Mouse (Mus musculus): ENCODE data around the gene Clmn. TPM values are rescaled to one million over a fixed set of nuclear protein-coding genes. Genes with fewer than 3 reads are reported as not detected.
"Not testable (repeated sequence)": the region's sequence is repeated elsewhere in the genome, so short reads cannot be mapped to it uniquely, and the experiment has no call there.

Clmn gene
- polyA plus RNA-seq, 1 experiment from 2014 or later, result 1.2 TPM

- Histone ChIP-seq H3K4me1 (peaks cover 70% of the 10 kb centered on the region), H3K9me3 (no peaks in the 10 kb centered on the region), H3K4me3 (no peak overlapping the region), H3K4me2 (replicated peaks) (no peak overlapping the region), H3K36me3 (no peaks in the 10 kb centered on the region), H3K27me3 (no peaks in the 10 kb centered on the region), H3K9ac (replicated peaks) (no peak overlapping the region), H3K27ac (replicated peaks) (no peak overlapping the region)
- ATAC-seq (replicated peaks), result no peak
- 82% methylated on average over 6 of the region's 6 CpGs for WGBS
These were observed 122.6 kb downstream of the Clmn start for GRCm38 (mm10) chr12:104742247-104742646.

DNA sequence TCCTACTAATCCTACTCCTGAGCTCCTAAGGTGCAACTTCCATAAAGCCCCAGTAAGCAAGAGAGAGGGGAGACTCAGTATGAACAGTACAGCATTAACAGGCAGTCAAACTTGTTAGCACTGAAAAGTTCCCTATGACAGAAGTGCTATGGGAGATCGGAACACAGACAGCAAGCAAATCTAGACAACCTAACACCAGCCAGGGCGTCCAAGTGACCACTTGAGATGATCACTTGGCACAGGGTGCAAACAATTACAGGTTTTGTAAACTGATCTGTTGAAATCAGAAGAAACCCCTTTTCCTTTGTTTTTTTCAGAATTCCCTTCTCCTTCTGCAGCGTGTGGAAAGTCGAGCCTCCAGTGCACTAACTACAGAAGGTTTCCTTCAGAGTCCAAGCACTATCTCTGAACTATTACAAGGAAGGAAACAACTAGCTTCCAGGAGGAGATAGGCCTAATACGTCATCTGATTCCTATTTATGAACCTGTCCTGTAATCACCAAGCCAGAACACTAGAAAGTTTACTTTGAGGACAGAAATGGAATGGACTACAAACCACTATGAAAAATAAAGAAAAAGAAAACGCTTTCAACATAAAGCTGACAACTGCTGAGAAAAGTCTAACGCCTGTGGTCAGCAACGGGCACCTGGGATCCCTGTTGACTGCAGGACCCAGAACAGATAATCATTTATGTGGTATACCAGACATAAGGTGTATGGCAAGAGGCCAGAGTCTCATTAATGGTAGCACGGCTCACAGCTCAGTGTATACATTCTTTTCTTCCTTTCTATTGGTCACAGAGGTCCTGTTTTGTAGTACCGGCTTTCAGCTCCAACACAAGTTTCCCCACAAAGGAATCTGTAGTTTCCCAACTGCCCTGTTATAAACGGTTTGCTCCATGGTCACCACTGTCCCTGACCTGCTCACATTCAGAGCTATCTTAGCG is 123.8 kb downstream of the Clmn start:
- 39% methylated on average over 12 of the region's 12 CpGs for WGBS
- Histone ChIP-seq H3K4me3 (no peak overlapping the region), H3K36me3 (no peaks in the 10 kb centered on the region), H3K4me1 (peaks cover 80% of the 10 kb centered on the region), H3K9ac (replicated peaks) (no peak overlapping the region), H3K27me3 (no peaks in the 10 kb centered on the region), H3K4me2 (replicated peaks) (no peak overlapping the region), H3K9me3 (no peaks in the 10 kb centered on the region), H3K27ac (replicated peaks) (no peak overlapping the region)
- no peak for ATAC-seq (replicated peaks)

DNA sequence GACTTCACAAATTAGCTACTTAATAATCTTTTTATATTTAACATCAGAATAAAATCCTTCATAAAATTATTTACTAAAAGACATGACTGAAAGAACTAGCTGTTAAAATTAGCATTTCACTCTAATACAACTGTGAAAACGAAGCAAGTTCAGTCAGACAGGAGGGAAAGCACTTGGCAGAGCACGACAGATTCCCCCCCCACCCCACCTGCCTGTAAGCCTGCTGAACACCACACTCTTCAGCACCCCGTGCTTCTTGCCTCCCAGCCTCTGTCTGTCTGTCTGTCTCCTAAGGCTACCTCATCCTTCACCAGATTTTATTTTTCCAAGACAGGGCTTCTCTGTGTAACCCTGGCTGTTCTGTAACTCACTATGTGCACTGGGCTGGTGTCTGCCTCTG is 125.9 kb downstream of the Clmn start:
- WGBS, result 19% methylated on average over 3 of the region's 3 CpGs
- H3K4me3 ChIP-seq, result no peak overlapping the region
- 0 out of 2 replicates have a peak overlapping the region, but pooled peaks have one; percentile 21 for H3K27ac ChIP-seq (replicated peaks)
- no peaks in the 10 kb centered on the region for H3K9me3 ChIP-seq
- peaks cover 82% of the 10 kb centered on the region for H3K4me1 ChIP-seq
- 0 out of 2 replicates have a peak, but pooled peaks have one; percentile 18 for ATAC-seq (replicated peaks)
- no peak overlapping the region for H3K4me2 ChIP-seq (replicated peaks)
- no peaks in the 10 kb centered on the region for H3K27me3 ChIP-seq
- no peaks in the 10 kb centered on the region for H3K36me3 ChIP-seq
- H3K9ac ChIP-seq (replicated peaks), result no peak overlapping the region

GRCm38 (mm10) chr12:104738446-104738845 is 126.4 kb downstream of the Clmn start:
- Histone ChIP-seq H3K36me3 (no peaks in the 10 kb centered on the region), H3K9me3 (no peaks in the 10 kb centered on the region), H3K9ac (replicated peaks) (no peak overlapping the region), H3K27me3 (no peaks in the 10 kb centered on the region), H3K27ac (replicated peaks) (no peak overlapping the region), H3K4me1 (peaks cover 79% of the 10 kb centered on the region), H3K4me2 (replicated peaks) (no peak overlapping the region), H3K4me3 (no peak overlapping the region)
- ATAC-seq (replicated peaks), result no peak
- 59% methylated on average over 9 of the region's 9 CpGs for WGBS

DNA sequence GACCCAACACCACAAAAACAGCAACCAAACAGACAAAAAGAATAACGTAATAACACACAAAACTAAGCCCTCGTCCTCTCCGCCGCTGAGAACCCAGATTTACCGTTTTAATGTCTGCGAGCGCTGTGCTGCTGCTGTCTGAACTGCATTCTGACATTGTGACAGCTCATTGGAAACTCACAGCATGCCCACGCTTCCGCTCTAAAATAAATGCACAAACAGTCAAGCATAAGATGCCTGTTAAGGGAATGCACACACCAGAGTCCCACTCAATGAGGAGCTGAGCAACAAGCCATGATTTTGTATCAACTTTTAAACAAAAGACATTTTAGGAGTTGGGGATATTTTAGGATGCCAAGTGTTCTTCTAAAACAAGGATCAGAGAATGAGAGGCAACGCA is 127.2 kb downstream of the Clmn start:
- peaks cover 74% of the 10 kb centered on the region for H3K4me1 ChIP-seq
- no peak overlapping the region for H3K9ac ChIP-seq (replicated peaks)

GRCm38 (mm10) chr12:104735993-104736395 is 128.9 kb downstream of the Clmn start:
- no peak overlapping the region for H3K9ac ChIP-seq (replicated peaks)
- ATAC-seq (replicated peaks), result no peak
- peaks cover 66% of the 10 kb centered on the region for H3K4me1 ChIP-seq

More for the DNA sequence above, 127.2 kb downstream of the Clmn start:
- 0 out of 2 replicates have a peak overlapping the region, but pooled peaks have one; percentile 6 for H3K27ac ChIP-seq (replicated peaks)
- no peaks in the 10 kb centered on the region for H3K9me3 ChIP-seq
- H3K27me3 ChIP-seq, result no peaks in the 10 kb centered on the region
- no peaks in the 10 kb centered on the region for H3K36me3 ChIP-seq
- no peak overlapping the region for H3K4me3 ChIP-seq
- H3K4me2 ChIP-seq (replicated peaks), result no peak overlapping the region
- 37% methylated on average over 10 of the region's 10 CpGs for WGBS
- no peak for ATAC-seq (replicated peaks)

DNA sequence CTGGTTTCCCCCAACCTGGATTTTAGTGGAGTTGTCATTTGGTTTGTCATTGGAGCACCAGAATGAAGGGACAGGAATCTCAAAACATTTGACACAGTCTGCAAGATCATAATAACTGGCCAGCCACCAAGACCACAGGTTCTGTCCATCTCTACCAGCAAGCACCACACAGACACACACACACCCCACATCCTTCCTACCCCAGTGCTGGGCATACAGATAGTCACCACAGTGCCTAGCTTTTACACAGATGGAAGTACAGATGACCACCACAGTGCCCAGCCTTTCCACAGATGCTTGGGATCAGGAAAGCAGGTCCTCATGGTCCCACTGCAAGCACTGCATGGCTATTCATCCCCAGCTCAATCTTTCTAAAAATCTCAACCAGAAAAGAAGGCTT is 131.7 kb downstream of the Clmn start:
- Histone ChIP-seq H3K9me3 (no peaks in the 10 kb centered on the region), H3K36me3 (peaks cover 30% of the 10 kb centered on the region), H3K27me3 (no peaks in the 10 kb centered on the region), H3K4me1 (peaks cover 42% of the 10 kb centered on the region), H3K9ac (replicated peaks) (no peak overlapping the region), H3K4me3 (no peak overlapping the region), H3K4me2 (replicated peaks) (no peak overlapping the region), H3K27ac (replicated peaks) (no peak overlapping the region)
- no peak for ATAC-seq (replicated peaks)

More at GRCm38 (mm10) chr12:104735993-104736395, 128.9 kb downstream of the Clmn start:
- Histone ChIP-seq H3K9me3 (no peaks in the 10 kb centered on the region), H3K4me2 (replicated peaks) (no peak overlapping the region), H3K4me3 (no peak overlapping the region), H3K36me3 (peaks cover 4% of the 10 kb centered on the region), H3K27me3 (no peaks in the 10 kb centered on the region), H3K27ac (replicated peaks) (no peak overlapping the region)
- 8% methylated on average over 3 of the region's 3 CpGs for WGBS

DNA sequence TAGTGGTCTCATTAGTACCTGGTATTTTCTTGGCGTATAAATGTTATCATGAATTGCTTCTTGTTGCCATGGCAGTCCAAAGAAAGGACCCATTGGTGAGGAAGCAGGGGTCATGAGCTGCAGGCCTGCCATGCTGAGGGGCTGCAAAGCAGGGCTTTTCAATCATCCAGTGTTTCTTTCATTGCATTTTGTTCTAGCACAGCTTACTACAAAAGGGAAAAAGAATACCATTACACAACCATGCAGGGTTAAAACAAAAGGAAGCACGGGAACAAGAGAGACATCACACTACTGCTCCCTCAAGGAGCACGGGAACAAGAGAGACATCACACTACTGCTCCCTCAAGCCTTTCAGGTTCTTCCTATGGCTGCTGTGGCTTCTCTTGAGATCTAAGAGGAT is 133.1 kb downstream of the Clmn start:
- no peak overlapping the region for H3K4me3 ChIP-seq
- peak; percentile 48; the same call in 1 of the 2 replicates for ATAC-seq (replicated peaks)
- no peak overlapping the region for H3K9ac ChIP-seq (replicated peaks)
- H3K4me2 ChIP-seq (replicated peaks), result no peak overlapping the region
- H3K27me3 ChIP-seq, result no peaks in the 10 kb centered on the region
- peaks cover 28% of the 10 kb centered on the region for H3K4me1 ChIP-seq
- H3K36me3 ChIP-seq, result peaks cover 42% of the 10 kb centered on the region
- H3K27ac ChIP-seq (replicated peaks), result peak overlapping the region; percentile 35
- 7% methylated on average over 3 of the region's 3 CpGs for WGBS
- no peaks in the 10 kb centered on the region for H3K9me3 ChIP-seq

GRCm38 (mm10) chr12:104726436-104726835 is 138.4 kb downstream of the Clmn start:
- H3K27ac ChIP-seq (replicated peaks); ATAC-seq (replicated peaks); H3K4me1 ChIP-seq; H3K9me3 ChIP-seq; H3K4me3 ChIP-seq; H3K9ac ChIP-seq (replicated peaks); H3K4me2 ChIP-seq (replicated peaks); H3K27me3 ChIP-seq: not testable (repeated sequence)
- 76% methylated on average over 2 of the region's 2 CpGs for WGBS
- H3K36me3 ChIP-seq, result peaks cover 78% of the 10 kb centered on the region

DNA sequence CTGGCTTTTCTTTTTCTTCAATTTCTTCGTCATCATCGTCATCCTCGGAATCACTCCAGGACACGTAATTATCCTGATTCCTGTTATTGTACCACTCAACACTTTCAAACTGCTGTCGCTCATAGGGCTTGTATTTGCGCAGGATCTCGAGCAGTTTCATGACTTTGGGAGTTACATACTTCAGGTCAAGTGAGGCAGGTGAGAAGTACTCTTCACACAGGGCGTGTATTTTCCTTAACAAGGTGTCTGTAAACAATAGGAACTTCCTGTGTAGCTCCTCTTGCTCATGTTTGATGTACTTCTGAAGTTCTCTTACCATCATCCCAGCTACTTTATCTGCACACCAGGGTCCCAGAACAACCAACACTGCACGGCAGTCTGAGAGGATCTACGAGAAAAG is 142.8 kb downstream of the Clmn start:
- Histone ChIP-seq H3K9ac (replicated peaks) (no peak overlapping the region), H3K27me3 (no peaks in the 10 kb centered on the region), H3K4me1 (peaks cover 9% of the 10 kb centered on the region), H3K36me3 (peaks cover 45% of the 10 kb centered on the region), H3K9me3 (no peaks in the 10 kb centered on the region), H3K4me3 (no peak overlapping the region), H3K4me2 (replicated peaks) (no peak overlapping the region), H3K27ac (replicated peaks) (no peak overlapping the region)
- no peak for ATAC-seq (replicated peaks)
- WGBS, result 96% methylated on average over 10 of the region's 10 CpGs

DNA sequence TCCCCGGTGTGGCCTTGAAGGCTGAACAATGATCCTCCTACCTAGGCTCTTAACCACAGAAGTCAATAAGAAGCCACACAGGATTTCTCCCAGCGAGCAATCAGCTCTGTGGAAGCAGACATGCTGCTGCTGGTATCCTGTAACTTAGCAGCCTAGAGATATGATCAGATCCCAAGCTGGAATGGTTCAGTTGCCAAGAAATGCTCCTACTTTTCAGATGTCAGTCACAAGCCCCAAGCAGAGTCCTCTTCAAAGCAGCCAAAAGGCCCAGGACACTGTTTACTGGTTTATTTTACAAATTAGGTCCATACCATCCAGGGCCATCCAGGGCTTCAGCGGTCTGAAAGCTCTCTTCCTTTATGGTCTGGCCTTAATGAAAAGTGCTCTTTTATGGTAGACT is 143.9 kb downstream of the Clmn start:
- no peak for ATAC-seq (replicated peaks)
- WGBS, result 88% methylated on average over 3 of the region's 3 CpGs
- Histone ChIP-seq H3K9ac (replicated peaks) (no peak overlapping the region), H3K4me1 (peaks cover 14% of the 10 kb centered on the region), H3K4me3 (no peak overlapping the region), H3K9me3 (no peaks in the 10 kb centered on the region), H3K27ac (replicated peaks) (no peak overlapping the region), H3K4me2 (replicated peaks) (no peak overlapping the region), H3K36me3 (peaks cover 38% of the 10 kb centered on the region), H3K27me3 (no peaks in the 10 kb centered on the region)

GRCm38 (mm10) chr12:104718956-104719355 is 145.9 kb downstream of the Clmn start:
- no peak overlapping the region for H3K4me3 ChIP-seq

More at GRCm38 (mm10) chr12:104718956-104719355, 145.9 kb downstream of the Clmn start:
- 74% methylated on average over 5 of the region's 5 CpGs for WGBS
- H3K27ac ChIP-seq (replicated peaks), result no peak overlapping the region
- H3K9ac ChIP-seq (replicated peaks), result no peak overlapping the region
- no peak overlapping the region for H3K4me2 ChIP-seq (replicated peaks)
- ATAC-seq (replicated peaks), result no peak
- no peaks in the 10 kb centered on the region for H3K9me3 ChIP-seq
- H3K4me1 ChIP-seq, result peaks cover 14% of the 10 kb centered on the region
- H3K36me3 ChIP-seq, result peaks cover 32% of the 10 kb centered on the region
- H3K27me3 ChIP-seq, result no peaks in the 10 kb centered on the region
